8 mouse cellular contexts compared by ENCODE assay signal in genomic region chr11:20202299-20203011, GRCm38 (mm10). TPM values are rescaled to one million over a fixed set of nuclear protein-coding genes. Genes with fewer than 3 reads are reported as not detected.
DNase-seq lines count a peak whose midpoint lies in the region; ATAC-seq and TF ChIP-seq lines count a peak whose summit lies in the region.

No protein-coding gene starts in this region.

- peak overlapping the region; percentile 97 for H3K4me3 ChIP-seq in spleen, adult 2 months (ENCODE audit: extremely low read depth, insufficient read depth, insufficient read length)
- H3K4me3 ChIP-seq in forebrain, embryonic 13.5 days: peak overlapping the region; percentile 100
- H3K4me3 ChIP-seq in midbrain, embryonic 15.5 days: peak overlapping the region; percentile 97

- H3K36me3 ChIP-seq in spleen, adult 2 months (ENCODE audit: control insufficient read depth, insufficient read depth, low read length): no peaks in the 10 kb centered on the region
- H3K36me3 ChIP-seq in forebrain, embryonic 13.5 days (ENCODE audit: poor library complexity, severe bottlenecking): peaks cover 4% of the 10 kb centered on the region; the same call in 1 of the 2 replicates
- no peaks in the 10 kb centered on the region for H3K36me3 ChIP-seq in midbrain, embryonic 15.5 days (replicated peaks)

- H3K9ac ChIP-seq in forebrain, embryonic 13.5 days: peak overlapping the region; percentile 98
- H3K9ac ChIP-seq in midbrain, embryonic 15.5 days: peak overlapping the region; percentile 93

- no peaks in the 10 kb centered on the region for H3K27me3 ChIP-seq in spleen, adult 2 months (ENCODE audit: control insufficient read depth, insufficient read depth, low read length)
- H3K27me3 ChIP-seq in forebrain, embryonic 13.5 days: no peaks in the 10 kb centered on the region
- no peaks in the 10 kb centered on the region for H3K27me3 ChIP-seq in midbrain, embryonic 15.5 days (replicated peaks)

- no peak for TF ChIP-seq POLR2A in spleen, adult 2 months (IDR thresholded peaks at IDR 0.05; ENCODE audit: low read depth, low read length)

- peak overlapping the region; percentile 65 for H3K4me2 ChIP-seq in forebrain, embryonic 13.5 days
- peak overlapping the region; percentile 74 for H3K4me2 ChIP-seq in midbrain, embryonic 15.5 days

- H3K4me1 ChIP-seq in spleen, adult 2 months (ENCODE audit: control insufficient read depth, insufficient read depth, insufficient read length): peaks cover 13% of the 10 kb centered on the region; the same call in 1 of the 2 replicates
- H3K4me1 ChIP-seq in forebrain, embryonic 13.5 days: peaks cover 50% of the 10 kb centered on the region
- peaks cover 47% of the 10 kb centered on the region for H3K4me1 ChIP-seq in midbrain, embryonic 15.5 days

- H3K9me3 ChIP-seq in forebrain, embryonic 13.5 days (replicated peaks): no peaks in the 10 kb centered on the region
- H3K9me3 ChIP-seq in midbrain, embryonic 15.5 days: no peaks in the 10 kb centered on the region

- ATAC-seq in forebrain, embryonic 13.5 days: no peak
- no peak for ATAC-seq in midbrain, embryonic 15.5 days (replicated peaks)

- DNase-seq in spleen, adult 2 months (ENCODE audit: low read depth in 1 of 2, low spot score in 2 of 2): peak in 1 of 2 experiments; percentile 57
- DNase-seq in spleen, postnatal 10 days (ENCODE audit: low spot score in 2 of 2): no peak
- peak; percentile 37 for DNase-seq in kidney, postnatal 10 days
- no peak for DNase-seq in embryo, embryonic 10.5 days (ENCODE audit: low spot score)
- DNase-seq in spleen, postnatal 14 days (ENCODE audit: low spot score in 2 of 2): no peak
- no peak for DNase-seq in spleen, postnatal 4 days (ENCODE audit: low spot score in 2 of 2)

- H3K27ac ChIP-seq in spleen, adult 2 months (ENCODE audit: insufficient read depth, low read length): peak overlapping the region; percentile 90; the same call in 1 of the 2 replicates
- no peak overlapping the region for H3K27ac ChIP-seq in forebrain, embryonic 13.5 days
- H3K27ac ChIP-seq in midbrain, embryonic 15.5 days: peak overlapping the region; percentile 93; the same call in 1 of the 2 replicates

- WGBS in spleen, adult 2 months: 16% methylated on average over 7 of the region's 7 CpGs
- WGBS in forebrain, embryonic 13.5 days: 57% methylated on average over 7 of the region's 7 CpGs
- 53% methylated on average over 7 of the region's 7 CpGs for WGBS in midbrain, embryonic 15.5 days

- TF ChIP-seq CTCF in spleen, adult 2 months (IDR thresholded peaks at IDR 0.05; ENCODE audit: extremely low read depth, insufficient read depth, insufficient read length, insufficient replicate concordance): no peak

RNA-seq across cellular contexts. Expression of gene Rab1a, which starts 1.2 kb away (rescaled TPM):
- polyA plus RNA-seq in spleen, adult 2 months (2012; rRNA removed): 21.9 and 25.1 TPM in 2 replicates
- polyA plus RNA-seq in forebrain, embryonic 13.5 days (2015; fragmentation: Nextera tagmentation; extraction: Ambion mirVana): 275 and 300 TPM in 2 replicates
- 272 and 286 TPM in 2 replicates for polyA plus RNA-seq in midbrain, embryonic 15.5 days (2015; fragmentation: Nextera tagmentation; extraction: Ambion mirVana)

RNA-seq across cellular contexts. Expression of gene Cep68, which starts 46.8 kb away (rescaled TPM):
- polyA plus RNA-seq in spleen, adult 2 months (2012; rRNA removed): 14.9 and 18.3 TPM in 2 replicates
- 25.0 and 30.9 TPM in 2 replicates for polyA plus RNA-seq in forebrain, embryonic 13.5 days (2015; fragmentation: Nextera tagmentation; extraction: Ambion mirVana)
- 29.3 and 29.4 TPM in 2 replicates for polyA plus RNA-seq in midbrain, embryonic 15.5 days (2015; fragmentation: Nextera tagmentation; extraction: Ambion mirVana)

Comparison
In these comparisons a context has a peak if more than half of its experiments do, and no peak if none do; other contexts are left out.
1. RNA of gene Rab1a, which starts 1.2 kb away (polyA plus RNA-seq): 275 to 300 TPM in forebrain, embryonic 13.5 days and 272 to 286 TPM in midbrain, embryonic 15.5 days; 21.9 to 25.1 TPM in spleen, adult 2 months; every median in the first group is over 10 times any median in the second.
2. Peak in every context shown above with its lines, with median percentiles within 50 percentile points of each other: H3K4me3 ChIP-seq.